Mouse (Mus musculus): ENCODE measurements around the gene H2-Q6. TPM values are rescaled to one million over a fixed set of nuclear protein-coding genes. Genes with fewer than 3 reads are reported as not detected.
"Not testable (repeated sequence)": the region's sequence is repeated elsewhere in the genome, so short reads cannot be mapped to it uniquely, and the experiment has no call there.

H2-Q6 gene
- polyA plus RNA-seq, 1 experiment, result not detected

GRCm38 (mm10) chr17:35460513-35461341 lies 36.1 kb downstream of the H2-Q6 start:
- H3K4me3 ChIP-seq; H3ac ChIP-seq (ENCODE audit: control insufficient read depth, insufficient read length); H3K79me2 ChIP-seq (ENCODE audit: control insufficient read depth, insufficient read depth); H3K27me3 ChIP-seq (ENCODE audit: control insufficient read depth, insufficient read depth, insufficient read length); H3K4me2 ChIP-seq (ENCODE audit: low read depth); H3K36me3 ChIP-seq (ENCODE audit: control insufficient read depth, insufficient read depth): not testable (repeated sequence)

GRCm38 (mm10) chr17:35465651-35466050 lies 41.0 kb downstream of the H2-Q6 start:
- H3K4me2 ChIP-seq (ENCODE audit: low read depth); H3K36me3 ChIP-seq (ENCODE audit: control insufficient read depth, insufficient read depth); H3ac ChIP-seq (ENCODE audit: control insufficient read depth, insufficient read length); H3K79me2 ChIP-seq (ENCODE audit: control insufficient read depth, insufficient read depth); H3K4me3 ChIP-seq: not testable (repeated sequence)
- H3K27me3 ChIP-seq (ENCODE audit: control insufficient read depth, insufficient read depth, insufficient read length), result peaks cover 11% of the 10 kb centered on the region

GRCm38 (mm10) chr17:35468936-35469335 lies 44.3 kb downstream of the H2-Q6 start:
- not testable (repeated sequence) for H3K4me2 ChIP-seq (ENCODE audit: low read depth)

GRCm38 (mm10) chr17:35469842-35470751 lies 45.4 kb downstream of the H2-Q6 start, which contains the start of gene H2-Q10:
H2-Q10 (plus strand) TSS chr17:35470089.
- H3K27me3 ChIP-seq (ENCODE audit: control insufficient read depth, insufficient read depth, insufficient read length), result peaks cover 16% of the 10 kb centered on the region

More at GRCm38 (mm10) chr17:35468936-35469335, 44.3 kb downstream of the H2-Q6 start:
- not testable (repeated sequence) for H3K79me2 ChIP-seq (ENCODE audit: control insufficient read depth, insufficient read depth); H3ac ChIP-seq (ENCODE audit: control insufficient read depth, insufficient read length); H3K4me3 ChIP-seq; H3K36me3 ChIP-seq (ENCODE audit: control insufficient read depth, insufficient read depth)
- H3K27me3 ChIP-seq (ENCODE audit: control insufficient read depth, insufficient read depth, insufficient read length), result peaks cover 16% of the 10 kb centered on the region

More at GRCm38 (mm10) chr17:35469842-35470751, 45.4 kb downstream of the H2-Q6 start, which contains the start of gene H2-Q10:
- Histone ChIP-seq H3K4me3 (no peak within 1 kb of the TSS), H3K79me2 (ENCODE audit: control insufficient read depth, insufficient read depth) (no peaks in the 10 kb centered on the region), H3K4me2 (ENCODE audit: low read depth) (peak within 1 kb of the TSS; percentile 24), H3ac (ENCODE audit: control insufficient read depth, insufficient read length) (no peak within 1 kb of the TSS), H3K36me3 (ENCODE audit: control insufficient read depth, insufficient read depth) (no peaks in the 10 kb centered on the region)
- TF ChIP-seq TCF12 (IDR thresholded peaks at IDR 0.05; ENCODE audit: insufficient read depth, poor library complexity, severe bottlenecking) (no peak), MYOD1 (IDR thresholded peaks at IDR 0.05; ENCODE audit: control insufficient read depth in 1 of 3, insufficient read length in 2 of 3, low read depth in 2 of 3) (no peak), TCF3 (IDR thresholded peaks at IDR 0.05; ENCODE audit: insufficient read length, low read depth) (no peak), MYOG (IDR thresholded peaks at IDR 0.05; ENCODE audit: control insufficient read depth in 1 of 3, insufficient read depth in 1 of 3, insufficient read length in 2 of 3, low read depth in 2 of 3) (no peak), USF1 (IDR thresholded peaks at IDR 0.05; ENCODE audit: low read depth) (no peak), CEBPB (IDR thresholded peaks at IDR 0.05; ENCODE audit: insufficient read depth, poor library complexity, severe bottlenecking) (no peak), REST (IDR thresholded peaks at IDR 0.05; ENCODE audit: insufficient read depth, insufficient read length) (no peak)

Other genes starting within 250 kb of the H2-Q6 start
- gene Aif1, start 248.8 kb upstream of the H2-Q6 start, polyA plus RNA-seq (2012; fragmentation: generic; extraction: Trizol), result not detected
- 4.3 TPM for gene Lst1, start 236.4 kb upstream of the H2-Q6 start, polyA plus RNA-seq (2012; fragmentation: generic; extraction: Trizol)
- gene Ltb, start 230.4 kb upstream of the H2-Q6 start, polyA plus RNA-seq (2012; fragmentation: generic; extraction: Trizol), result 0.05 TPM
- gene Tnf, start 222.8 kb upstream of the H2-Q6 start, polyA plus RNA-seq (2012; fragmentation: generic; extraction: Trizol), result 0.05 TPM
- 0.26 TPM for gene Lta, start 219.5 kb upstream of the H2-Q6 start, polyA plus RNA-seq (2012; fragmentation: generic; extraction: Trizol)
- 0.18 TPM for gene Gm16181, start 204.0 kb upstream of the H2-Q6 start, polyA plus RNA-seq (2012; fragmentation: generic; extraction: Trizol)
- gene Atp6v1g2, start 191.2 kb upstream of the H2-Q6 start, polyA plus RNA-seq (2012; fragmentation: generic; extraction: Trizol), result 2.0 TPM
- 27.1 TPM for gene Nfkbil1, start 189.1 kb upstream of the H2-Q6 start, polyA plus RNA-seq (2012; fragmentation: generic; extraction: Trizol)
- gene Ddx39b, start 183.1 kb upstream of the H2-Q6 start, polyA plus RNA-seq (2012; fragmentation: generic; extraction: Trizol), result 268 TPM
- 38.3 TPM for gene H2-D1, start 162.1 kb upstream of the H2-Q6 start, polyA plus RNA-seq (2012; fragmentation: generic; extraction: Trizol)
- 6.6 TPM for gene H2-Q1, start 104.4 kb upstream of the H2-Q6 start, polyA plus RNA-seq (2012; fragmentation: generic; extraction: Trizol)
- 0.17 TPM for gene H2-Q2, start 82.6 kb upstream of the H2-Q6 start, polyA plus RNA-seq (2012; fragmentation: generic; extraction: Trizol)
- 8.3 TPM for gene H2-Q4, start 45.2 kb upstream of the H2-Q6 start, polyA plus RNA-seq (2012; fragmentation: generic; extraction: Trizol)
- 0.06 TPM for gene H2-Q7, start 14.3 kb downstream of the H2-Q6 start, polyA plus RNA-seq (2012; fragmentation: generic; extraction: Trizol)
- 0.02 TPM for gene H2-Q10, start 45.2 kb downstream of the H2-Q6 start, polyA plus RNA-seq (2012; fragmentation: generic; extraction: Trizol)
- not detected for gene Pou5f1, start 81.2 kb downstream of the H2-Q6 start, polyA plus RNA-seq (2012; fragmentation: generic; extraction: Trizol)
- gene Tcf19, start 92.0 kb downstream of the H2-Q6 start, polyA plus RNA-seq (2012; fragmentation: generic; extraction: Trizol), result 11.1 TPM
- 8.8 TPM for gene Cchcr1, start 92.2 kb downstream of the H2-Q6 start, polyA plus RNA-seq (2012; fragmentation: generic; extraction: Trizol)
- gene Psors1c2, start 108.4 kb downstream of the H2-Q6 start, polyA plus RNA-seq (2012; fragmentation: generic; extraction: Trizol), result 0.07 TPM
- 55.4 TPM for gene Cdsn, start 127.3 kb downstream of the H2-Q6 start, polyA plus RNA-seq (2012; fragmentation: generic; extraction: Trizol)
- not detected for gene 2300002M23Rik, start 142.6 kb downstream of the H2-Q6 start, polyA plus RNA-seq (2012; fragmentation: generic; extraction: Trizol)
- gene Sfta2, start 176.7 kb downstream of the H2-Q6 start, polyA plus RNA-seq (2012; fragmentation: generic; extraction: Trizol), result not detected
- not detected for gene Gm9573, start 201.8 kb downstream of the H2-Q6 start, polyA plus RNA-seq (2012; fragmentation: generic; extraction: Trizol)
- gene Mucl3, start 218.8 kb downstream of the H2-Q6 start, polyA plus RNA-seq (2012; fragmentation: generic; extraction: Trizol), result 0.05 TPM
- 13.7 TPM for gene Vars2, start 242.7 kb downstream of the H2-Q6 start, polyA plus RNA-seq (2012; fragmentation: generic; extraction: Trizol)
- gene Gtf2h4, start 248.9 kb downstream of the H2-Q6 start, polyA plus RNA-seq (2012; fragmentation: generic; extraction: Trizol), result 27.4 TPM

Data from myocyte (in vitro differentiated cells).